Mouse (Mus musculus) neural tube, embryonic 12.5 days (tissue): ENCODE measurements around the gene Fv1. TPM values are rescaled to one million over a fixed set of nuclear protein-coding genes. Genes with fewer than 3 reads are reported as not detected.

Experiments used
- ATAC-seq: fragments of 200-750 bp; cut with Nextera tagmentation; 2 replicates; pipeline ENCODE4 v1.8.0; 2017; ENCODE audit warnings: low read depth, mild to moderate bottlenecking, moderate TSS enrichment, moderate library complexity; ENCODE audit not compliant: low FRiP score
- H3K27ac ChIP-seq: fragments of 300-500 bp; sonication (generic); 2 replicates; pipeline ENCODE4 v1.5.1; 2016
- H3K27me3 ChIP-seq: fragments of 300-500 bp; sonication (generic); replicated peaks from 2 replicates; pipeline ENCODE4 v1.6.1; 2016; ENCODE audit warnings: mild to moderate bottlenecking
- H3K36me3 ChIP-seq: fragments of 300-500 bp; sonication (generic); 2 replicates; pipeline ENCODE4 v1.6.1; 2016; ENCODE audit warnings: mild to moderate bottlenecking
- H3K4me1 ChIP-seq: fragments of 300-500 bp; sonication (generic); 2 replicates; pipeline ENCODE4 v1.6.1; 2016
- H3K4me2 ChIP-seq: fragments of 300-500 bp; sonication (generic); replicated peaks from 2 replicates; pipeline ENCODE4 v1.6.1; 2016; ENCODE audit warnings: mild to moderate bottlenecking
- H3K4me3 ChIP-seq: fragments of 300-500 bp; sonication (generic); 2 replicates; pipeline ENCODE4 v1.5.1; 2016
- H3K9ac ChIP-seq: fragments of 300-500 bp; sonication (generic); 2 replicates; pipeline ENCODE4 v1.6.1; 2016; ENCODE audit warnings: mild to moderate bottlenecking
- H3K9me3 ChIP-seq: fragments of 300-500 bp; sonication (generic); 2 replicates; pipeline ENCODE4 v1.6.1; 2016; ENCODE audit warnings: mild to moderate bottlenecking
- WGBS: fragments of 180-500 bp; shearing (Covaris S2); methylation state at CpG from one replicate; pipeline ENCODE4 v1.1.7; 2016; 5-methylcytosine and 5-hydroxymethylcytosine counted together
- polyA plus RNA-seq: library from polyadenylated mRNA; unstranded; fragments of >200 nt; fragmentation: Nextera tagmentation; extraction: Ambion mirVana; gene quantifications from 2 replicates; pipeline ENCODE4 v1.2.1, GENCODE M21; 2016

Gene Fv1
- polyA plus RNA-seq, 1 experiment from 2014 or later: 15.7 TPM

GRCm38 (mm10) chr4:147888237-147888636, 19.5 kb downstream of the Fv1 start:
- no peak for ATAC-seq
- Histone ChIP-seq H3K27me3 (no peaks in the 10 kb centered on the region), H3K36me3 (peaks cover 90% of the 10 kb centered on the region)

DNA sequence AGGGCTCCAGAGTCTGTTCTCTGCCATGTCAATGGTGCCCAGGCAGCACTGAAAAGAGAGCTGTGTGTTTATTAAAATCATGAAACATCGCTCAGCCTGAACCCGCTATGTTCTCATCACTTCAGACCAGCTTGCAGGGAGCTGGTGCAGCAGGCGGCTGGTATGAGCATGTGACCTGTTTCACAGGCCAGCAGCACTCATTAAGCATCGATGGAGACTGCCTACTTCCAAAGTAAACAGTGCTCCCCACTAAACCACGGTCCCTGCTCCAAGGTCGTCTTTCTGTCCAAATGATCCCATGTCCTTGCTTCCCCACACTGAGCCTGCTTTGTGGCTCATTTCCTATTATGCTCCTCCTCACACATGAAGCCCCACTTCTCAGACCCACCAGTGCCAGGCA, 21.6 kb downstream of the Fv1 start:
- ATAC-seq: no peak
- H3K4me2 ChIP-seq: no peak overlapping the region
- H3K9me3 ChIP-seq: no peaks in the 10 kb centered on the region
- no peak overlapping the region for H3K9ac ChIP-seq
- peaks cover 89% of the 10 kb centered on the region for H3K36me3 ChIP-seq
- H3K27me3 ChIP-seq: no peaks in the 10 kb centered on the region
- no peak overlapping the region for H3K27ac ChIP-seq
- H3K4me3 ChIP-seq: no peak overlapping the region
- no peaks in the 10 kb centered on the region for H3K4me1 ChIP-seq
- WGBS: 92% methylated on average over 6 of the region's 6 CpGs

More at GRCm38 (mm10) chr4:147888237-147888636, 19.5 kb downstream of the Fv1 start:
- WGBS: 87% methylated on average over 4 of the region's 4 CpGs
- H3K27ac ChIP-seq: no peak overlapping the region
- H3K4me2 ChIP-seq: no peak overlapping the region
- H3K4me3 ChIP-seq: no peak overlapping the region
- no peak overlapping the region for H3K9ac ChIP-seq
- no peaks in the 10 kb centered on the region for H3K9me3 ChIP-seq
- no peaks in the 10 kb centered on the region for H3K4me1 ChIP-seq

- Histone ChIP-seq H3K4me3 (no peak overlapping the region), H3K36me3 (peaks cover 94% of the 10 kb centered on the region), H3K27me3 (no peaks in the 10 kb centered on the region), H3K27ac (no peak overlapping the region), H3K4me2 (no peak overlapping the region), H3K9me3 (no peaks in the 10 kb centered on the region), H3K9ac (no peak overlapping the region), H3K4me1 (no peaks in the 10 kb centered on the region)
- no peak for ATAC-seq
- 88% methylated on average over 4 of the region's 4 CpGs for WGBS
Observed at GRCm38 (mm10) chr4:147895815-147896330, 27.1 kb downstream of the Fv1 start.

DNA sequence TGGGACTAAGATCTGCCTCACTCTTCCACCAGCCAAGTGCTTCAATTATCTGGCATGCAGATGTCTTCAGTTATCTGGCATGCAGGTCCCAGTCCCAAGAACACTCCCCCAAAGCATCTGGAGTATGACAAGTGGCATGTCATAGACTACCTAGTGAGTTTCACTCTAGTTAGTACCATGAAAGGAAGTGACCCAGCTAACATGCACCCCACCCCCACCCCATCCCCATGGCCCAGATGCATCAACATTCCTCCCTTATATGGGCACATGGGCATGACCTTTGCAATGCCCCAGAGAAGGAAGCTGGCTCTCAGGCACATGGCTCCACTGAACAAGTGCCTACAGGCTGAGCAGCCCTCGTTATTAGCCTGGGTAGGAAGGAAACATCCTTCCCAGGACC, 27.6 kb downstream of the Fv1 start:
- Histone ChIP-seq H3K4me1 (no peaks in the 10 kb centered on the region), H3K27ac (no peak overlapping the region), H3K4me3 (no peak overlapping the region), H3K36me3 (peaks cover 93% of the 10 kb centered on the region), H3K4me2 (no peak overlapping the region), H3K9me3 (no peaks in the 10 kb centered on the region), H3K9ac (no peak overlapping the region), H3K27me3 (no peaks in the 10 kb centered on the region)
- no peak for ATAC-seq
- 51% methylated on average over 1 of the region's 1 CpGs for WGBS

- H3K36me3 ChIP-seq: peaks cover 91% of the 10 kb centered on the region
- WGBS: 87% methylated on average over 3 of the region's 3 CpGs
Observed at GRCm38 (mm10) chr4:147897348-147897747, 28.6 kb downstream of the Fv1 start.

DNA sequence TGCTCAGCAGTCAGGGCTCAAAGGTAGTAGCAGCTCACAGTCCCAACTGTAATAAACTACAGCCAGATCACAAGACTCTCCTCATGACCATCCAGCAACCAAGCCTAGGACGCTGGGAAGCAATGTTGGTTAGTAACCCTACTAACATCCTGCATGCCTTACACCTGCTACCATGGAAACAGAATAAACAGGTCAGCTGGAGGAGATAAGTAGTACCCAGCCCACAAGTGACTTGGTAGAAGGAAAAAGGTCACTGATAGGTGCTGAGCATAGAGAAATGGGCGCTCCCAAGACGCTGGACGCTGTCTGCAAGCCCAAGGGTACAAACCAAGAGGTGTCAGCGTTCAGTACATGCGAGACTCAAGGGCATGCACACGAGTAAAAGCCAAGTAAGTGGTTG, 31.7 kb downstream of the Fv1 start:
- whole genome bisulfite sequencing: 90% methylated on average over 7 of the region's 7 CpGs
- ATAC-seq: no peak
- peaks cover 7% of the 10 kb centered on the region for H3K4me1 ChIP-seq
- H3K9me3 ChIP-seq: no peaks in the 10 kb centered on the region
- H3K36me3 ChIP-seq: peaks cover 71% of the 10 kb centered on the region
- no peaks in the 10 kb centered on the region for H3K27me3 ChIP-seq
- no peak overlapping the region for H3K4me3 ChIP-seq
- no peak overlapping the region for H3K9ac ChIP-seq
- no peak overlapping the region for H3K27ac ChIP-seq
- H3K4me2 ChIP-seq: no peak overlapping the region

More at GRCm38 (mm10) chr4:147897348-147897747, 28.6 kb downstream of the Fv1 start:
- Histone ChIP-seq H3K4me2 (no peak overlapping the region), H3K9me3 (no peaks in the 10 kb centered on the region), H3K4me1 (no peaks in the 10 kb centered on the region), H3K9ac (no peak overlapping the region), H3K27ac (no peak overlapping the region), H3K27me3 (no peaks in the 10 kb centered on the region), H3K4me3 (no peak overlapping the region)
- ATAC-seq: no peak

GRCm38 (mm10) chr4:147902906-147903500, 34.2 kb downstream of the Fv1 start:
- H3K36me3 ChIP-seq: peaks cover 45% of the 10 kb centered on the region
- WGBS: 92% methylated on average over 12 of the region's 12 CpGs
- H3K4me2 ChIP-seq: no peak overlapping the region; the same call in 1 of the 2 replicates
- H3K4me1 ChIP-seq: peaks cover 7% of the 10 kb centered on the region
- no peak overlapping the region for H3K9ac ChIP-seq
- no peak overlapping the region for H3K27ac ChIP-seq
- no peaks in the 10 kb centered on the region for H3K27me3 ChIP-seq
- no peak overlapping the region for H3K4me3 ChIP-seq
- H3K9me3 ChIP-seq: no peaks in the 10 kb centered on the region
- ATAC-seq: no peak

DNA sequence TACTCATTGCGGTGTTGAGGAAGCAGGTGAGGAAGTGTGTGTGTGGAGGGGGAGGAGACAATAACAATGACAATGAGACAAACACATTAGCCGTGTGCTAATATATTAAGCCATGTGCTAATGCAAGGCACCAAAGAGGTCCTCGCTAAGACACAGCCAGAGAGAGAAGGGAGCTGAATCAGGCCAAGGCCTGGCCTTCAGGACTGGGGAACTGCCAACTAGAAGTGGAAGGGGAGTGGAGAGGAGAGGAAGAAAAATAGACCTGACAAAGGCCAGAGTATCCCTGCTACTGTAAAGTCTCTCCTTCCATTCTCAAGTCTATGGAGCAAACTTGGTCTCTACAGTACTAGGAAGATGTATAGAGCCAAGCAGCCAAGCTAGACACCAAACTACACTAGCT, 34.8 kb downstream of the Fv1 start:
- 88% methylated on average over 3 of the region's 3 CpGs for WGBS
- peaks cover 39% of the 10 kb centered on the region for H3K36me3 ChIP-seq
- H3K4me2 ChIP-seq: peak overlapping the region; percentile 72
- peak overlapping the region; percentile 84; the same call in 1 of the 2 replicates for H3K9ac ChIP-seq
- no peak overlapping the region for H3K27ac ChIP-seq
- H3K4me1 ChIP-seq: peaks cover 7% of the 10 kb centered on the region
- no peaks in the 10 kb centered on the region for H3K27me3 ChIP-seq
- ATAC-seq: no peak
- H3K9me3 ChIP-seq: no peaks in the 10 kb centered on the region
- peak overlapping the region; percentile 89 for H3K4me3 ChIP-seq

- peak within 1 kb of the TSS; percentile 72 for H3K4me2 ChIP-seq
- peaks cover 30% of the 10 kb centered on the region for H3K36me3 ChIP-seq
- H3K9ac ChIP-seq: peak within 1 kb of the TSS; percentile 84
- peak; percentile 95 for ATAC-seq
- H3K4me3 ChIP-seq: peak within 1 kb of the TSS; percentile 89
- WGBS: under 1% methylated on average over 59 of the region's 59 CpGs
- no peaks in the 10 kb centered on the region for H3K9me3 ChIP-seq
- peaks cover 7% of the 10 kb centered on the region for H3K4me1 ChIP-seq
- no peak within 1 kb of the TSS for H3K27ac ChIP-seq
- H3K27me3 ChIP-seq: no peaks in the 10 kb centered on the region
Observed at GRCm38 (mm10) chr4:147904313-147905089, 35.7 kb downstream of the Fv1 start, which contains the start of gene Mfn2. Gene Mfn2 (minus strand): TSS chr4:147904704.

DNA sequence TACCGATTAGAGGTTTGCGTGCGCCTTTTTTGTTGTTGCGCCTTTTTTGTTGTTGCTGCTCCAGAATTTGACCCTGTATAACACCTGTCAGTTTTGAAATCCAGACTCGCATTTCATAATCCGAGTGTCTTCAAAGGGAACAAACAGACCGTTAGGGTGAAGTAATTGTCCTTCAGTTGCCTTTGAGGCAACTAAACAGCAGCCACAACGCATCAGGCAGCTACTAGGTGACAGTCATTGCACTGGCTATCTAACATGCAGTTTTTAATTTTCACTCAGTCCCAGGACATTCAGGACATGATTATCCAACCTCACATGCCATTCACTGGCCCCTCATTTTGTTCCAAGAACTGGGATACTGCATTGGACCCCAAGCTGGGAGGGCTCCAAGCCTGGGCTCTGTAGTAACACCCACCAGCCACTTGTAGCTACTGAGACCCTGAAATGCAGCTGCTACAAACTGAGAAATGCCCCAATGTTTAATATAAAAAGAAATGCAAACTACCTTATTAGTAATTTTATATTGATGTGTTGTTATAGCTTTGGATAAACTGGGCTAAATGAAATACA, 36.4 kb downstream of the Fv1 start:
- 3% methylated on average over 8 of the region's 8 CpGs for WGBS

DNA sequence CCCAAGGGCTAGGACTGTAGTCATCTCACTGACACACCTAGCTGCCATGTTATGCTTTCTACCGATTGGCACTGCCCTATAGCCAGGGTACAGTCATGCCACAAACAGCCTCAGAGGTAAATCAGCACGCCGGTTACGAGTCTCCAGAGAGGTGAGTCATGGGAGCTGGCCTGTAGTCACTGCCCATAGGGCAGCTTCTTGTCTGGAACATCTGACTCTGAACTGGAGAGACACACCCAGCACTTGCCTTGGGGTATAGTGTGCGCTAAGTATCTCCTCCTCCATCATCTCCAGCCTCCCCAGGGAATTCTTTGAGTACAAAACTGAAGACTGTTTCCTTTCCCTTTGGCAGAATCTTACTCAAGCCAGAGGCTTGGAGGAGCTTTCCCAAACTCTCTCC, 37.5 kb downstream of the Fv1 start:
- no peak overlapping the region for H3K4me2 ChIP-seq
- H3K27me3 ChIP-seq: no peaks in the 10 kb centered on the region
- H3K36me3 ChIP-seq: peaks cover 14% of the 10 kb centered on the region; the same call in 1 of the 2 replicates
- ATAC-seq: no peak
- WGBS: 89% methylated on average over 5 of the region's 5 CpGs
- peaks cover 7% of the 10 kb centered on the region for H3K4me1 ChIP-seq
- no peaks in the 10 kb centered on the region for H3K9me3 ChIP-seq
- H3K27ac ChIP-seq: no peak overlapping the region
- no peak overlapping the region for H3K4me3 ChIP-seq
- no peak overlapping the region for H3K9ac ChIP-seq

More for the DNA sequence above, 36.4 kb downstream of the Fv1 start:
- peak; percentile 23 for ATAC-seq
- H3K27me3 ChIP-seq: no peaks in the 10 kb centered on the region
- no peak overlapping the region for H3K27ac ChIP-seq
- no peaks in the 10 kb centered on the region for H3K9me3 ChIP-seq
- H3K36me3 ChIP-seq: peaks cover 24% of the 10 kb centered on the region; the same call in 1 of the 2 replicates
- H3K4me2 ChIP-seq: peak overlapping the region; percentile 72
- peaks cover 7% of the 10 kb centered on the region for H3K4me1 ChIP-seq
- H3K9ac ChIP-seq: no peak overlapping the region
- H3K4me3 ChIP-seq: peak overlapping the region; percentile 89

DNA sequence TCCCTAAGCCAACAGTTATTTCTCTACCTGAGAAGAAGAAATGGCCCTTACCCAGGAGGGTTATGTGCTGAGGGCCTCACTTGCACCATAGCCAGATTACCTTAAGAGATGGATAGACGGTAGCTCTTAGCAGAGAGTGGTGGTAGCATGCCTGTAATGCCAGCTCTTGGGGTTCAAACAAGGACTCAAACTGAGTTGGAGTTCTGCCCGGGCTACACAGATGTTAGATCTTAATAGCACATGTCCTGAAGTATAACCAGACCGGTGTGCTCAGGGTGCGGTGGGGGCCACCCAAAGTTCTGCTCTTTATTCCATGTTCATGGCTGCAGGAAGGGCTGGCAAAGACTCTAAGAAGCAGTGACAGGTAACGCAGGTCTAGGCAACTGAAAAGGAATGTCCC, 40.7 kb downstream of the Fv1 start:
- Histone ChIP-seq H3K27me3 (no peaks in the 10 kb centered on the region), H3K9ac (no peak overlapping the region), H3K27ac (no peak overlapping the region), H3K4me3 (no peak overlapping the region), H3K9me3 (no peaks in the 10 kb centered on the region), H3K4me1 (no peaks in the 10 kb centered on the region), H3K4me2 (no peak overlapping the region), H3K36me3 (0 out of 2 replicates have a peak, but pooled peaks cover 3% of the 10 kb centered on the region)
- 90% methylated on average over 5 of the region's 5 CpGs for WGBS
- no peak for ATAC-seq
